Mouse (Mus musculus): ENCODE data around the gene Ube2j2.

DNA sequence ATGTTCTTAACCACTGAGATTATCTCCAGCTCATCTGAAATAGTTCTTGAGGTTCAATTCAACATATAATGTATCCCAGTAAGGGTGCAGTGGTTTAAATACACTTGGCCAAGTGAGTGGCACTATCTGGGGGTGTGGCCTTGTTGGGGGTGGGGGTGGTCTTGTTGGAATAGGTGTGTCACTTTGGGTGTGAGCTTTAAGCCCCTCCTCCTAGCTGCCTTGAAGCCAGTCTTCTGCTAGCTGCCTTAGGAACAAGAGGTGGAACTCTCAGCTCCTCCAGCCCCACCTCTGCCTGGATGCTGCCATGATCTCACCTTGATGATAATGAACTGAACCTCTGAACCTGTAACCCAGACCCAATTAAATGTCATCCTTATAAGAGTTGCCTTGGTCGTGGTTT is 11.6 kb upstream of the Ube2j2 start:
- TF ChIP-seq POLR2A (IDR thresholded peaks at IDR 0.05; ENCODE audit: borderline replicate concordance, extremely low read depth, insufficient read depth, insufficient read length, poor library complexity, severe bottlenecking), result no peak
- TF ChIP-seq CTCF (IDR thresholded peaks at IDR 0.05; ENCODE audit: borderline replicate concordance, extremely low read depth, insufficient read depth, insufficient read length), result no peak

All from brain, embryonic 14.5 days (tissue).